Mouse (Mus musculus) hindbrain, embryonic 15.5 days (tissue): ENCODE data around the gene Kcnk3. TPM values are rescaled to one million over a fixed set of nuclear protein-coding genes. Genes with fewer than 3 reads are reported as not detected.

Experiments used
- ATAC-seq: fragments of 200-750 bp; cut with Nextera tagmentation; 2 replicates; pipeline ENCODE4 v1.8.0; 2017; ENCODE audit warnings: low read depth, moderate number of reproducible peaks, moderate TSS enrichment; ENCODE audit not compliant: low FRiP score
- H3K27ac ChIP-seq: fragments of 300-500 bp; sonication (generic); replicated peaks from 2 replicates; pipeline ENCODE4 v1.5.1; 2015; ENCODE audit warnings: mild to moderate bottlenecking, inconsistent platforms
- H3K27me3 ChIP-seq: fragments of 300-500 bp; sonication (generic); 2 replicates; pipeline ENCODE4 v1.6.1; 2015; ENCODE audit warnings: control low read depth, inconsistent platforms
- H3K36me3 ChIP-seq: fragments of 300-500 bp; sonication (generic); 2 replicates; pipeline ENCODE4 v1.6.1; 2015; ENCODE audit warnings: control low read depth, inconsistent platforms
- H3K4me1 ChIP-seq: fragments of 300-500 bp; sonication (generic); replicated peaks from 2 replicates; pipeline ENCODE4 v1.6.1; 2015; ENCODE audit warnings: control low read depth, inconsistent platforms
- H3K4me2 ChIP-seq: fragments of 300-500 bp; sonication (generic); 2 replicates; pipeline ENCODE4 v1.6.1; 2015; ENCODE audit warnings: moderate library complexity, mild to moderate bottlenecking, inconsistent platforms
- H3K4me3 ChIP-seq: fragments of 300-500 bp; sonication (generic); 2 replicates; pipeline ENCODE4 v1.5.1; 2015; ENCODE audit warnings: mild to moderate bottlenecking, inconsistent platforms
- H3K9ac ChIP-seq: fragments of 300-500 bp; sonication (generic); 2 replicates; pipeline ENCODE4 v1.6.1; 2015; ENCODE audit warnings: inconsistent platforms
- H3K9me3 ChIP-seq: fragments of 300-500 bp; sonication (generic); 2 replicates; pipeline ENCODE4 v1.6.1; 2016; ENCODE audit warnings: control low read depth, inconsistent platforms
- WGBS: fragments of 180-500 bp; shearing (Covaris S2); methylation state at CpG from one replicate; pipeline ENCODE4 v1.1.7; 2015; 5-methylcytosine and 5-hydroxymethylcytosine counted together
- polyA plus RNA-seq: library from polyadenylated mRNA; unstranded; fragments of >200 nt; fragmentation: Nextera tagmentation; extraction: Ambion mirVana; gene quantifications from 2 replicates; pipeline ENCODE4 v1.2.1, GENCODE M21; 2015

The Kcnk3 gene
- polyA plus RNA-seq, 1 experiment from 2014 or later, result 12.8 TPM

DNA sequence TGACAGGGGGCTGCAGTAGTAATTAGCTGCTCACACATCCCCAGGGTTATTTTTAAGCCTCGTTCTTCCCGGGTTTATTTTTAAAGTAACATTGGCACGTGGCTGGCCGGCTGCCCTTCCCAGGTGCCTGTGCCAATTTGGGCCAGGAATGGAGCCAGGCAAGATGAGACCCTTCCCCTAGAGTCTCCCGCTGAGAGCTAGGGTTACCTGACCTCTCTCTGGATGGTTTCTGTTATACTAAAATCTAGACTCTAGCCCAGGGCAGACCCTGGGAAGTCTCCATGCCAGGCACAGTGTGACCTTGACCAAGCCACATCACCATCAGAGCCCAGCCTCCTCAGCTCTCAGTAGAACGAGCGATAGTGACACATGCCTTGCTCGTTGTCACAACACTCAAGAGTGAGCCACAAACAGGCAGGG lies 16.8 kb downstream of the Kcnk3 start:
- Histone ChIP-seq H3K4me3 (no peak overlapping the region), H3K27me3 (no peaks in the 10 kb centered on the region), H3K36me3 (no peaks in the 10 kb centered on the region), H3K27ac (no peak overlapping the region), H3K9me3 (no peaks in the 10 kb centered on the region), H3K4me2 (no peak overlapping the region), H3K4me1 (0 out of 2 replicates have a peak, but pooled peaks cover 5% of the 10 kb centered on the region), H3K9ac (no peak overlapping the region)
- no peak for ATAC-seq
- 72% methylated on average over 8 of the region's 8 CpGs for WGBS

DNA sequence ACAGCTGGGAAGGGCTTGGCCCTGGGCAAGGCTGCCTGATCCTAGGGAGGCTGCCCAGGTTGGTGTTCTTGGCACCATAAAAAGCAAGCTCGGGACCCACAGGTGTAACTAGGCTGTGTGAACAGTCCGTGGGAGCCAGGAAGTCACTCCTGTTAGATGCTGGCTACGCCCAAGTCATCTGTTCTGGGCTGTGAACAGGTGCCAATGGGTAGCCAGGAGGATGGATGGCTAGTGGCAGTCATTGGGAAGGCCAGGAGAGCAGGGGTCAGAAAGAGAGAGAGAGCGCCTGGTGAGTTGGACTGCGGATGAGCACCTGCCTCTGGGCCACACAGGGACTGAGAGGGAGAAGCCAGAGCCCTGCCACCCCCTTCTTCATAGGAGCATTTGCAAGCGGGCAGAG lies 17.7 kb downstream of the Kcnk3 start:
- no peak overlapping the region for H3K27ac ChIP-seq
- H3K36me3 ChIP-seq, result no peaks in the 10 kb centered on the region
- H3K4me1 ChIP-seq, result 0 out of 2 replicates have a peak, but pooled peaks cover 5% of the 10 kb centered on the region
- no peak overlapping the region for H3K9ac ChIP-seq
- 82% methylated on average over 6 of the region's 6 CpGs for WGBS
- no peak overlapping the region for H3K4me2 ChIP-seq
- ATAC-seq, result no peak
- no peak overlapping the region for H3K4me3 ChIP-seq
- no peaks in the 10 kb centered on the region for H3K9me3 ChIP-seq
- H3K27me3 ChIP-seq, result no peaks in the 10 kb centered on the region

GRCm38 (mm10) chr5:30606424-30607073 lies 18.6 kb downstream of the Kcnk3 start:
- 55% methylated on average over 16 of the region's 16 CpGs for WGBS
- peak; percentile 79 for ATAC-seq
- Histone ChIP-seq H3K4me2 (no peak overlapping the region), H3K36me3 (no peaks in the 10 kb centered on the region), H3K9ac (no peak overlapping the region), H3K27ac (no peak overlapping the region), H3K4me3 (no peak overlapping the region), H3K9me3 (no peaks in the 10 kb centered on the region), H3K4me1 (0 out of 2 replicates have a peak, but pooled peaks cover 5% of the 10 kb centered on the region), H3K27me3 (no peaks in the 10 kb centered on the region)

GRCm38 (mm10) chr5:30609094-30609493 lies 21.1 kb downstream of the Kcnk3 start:
- 89% methylated on average over 7 of the region's 7 CpGs for WGBS

DNA sequence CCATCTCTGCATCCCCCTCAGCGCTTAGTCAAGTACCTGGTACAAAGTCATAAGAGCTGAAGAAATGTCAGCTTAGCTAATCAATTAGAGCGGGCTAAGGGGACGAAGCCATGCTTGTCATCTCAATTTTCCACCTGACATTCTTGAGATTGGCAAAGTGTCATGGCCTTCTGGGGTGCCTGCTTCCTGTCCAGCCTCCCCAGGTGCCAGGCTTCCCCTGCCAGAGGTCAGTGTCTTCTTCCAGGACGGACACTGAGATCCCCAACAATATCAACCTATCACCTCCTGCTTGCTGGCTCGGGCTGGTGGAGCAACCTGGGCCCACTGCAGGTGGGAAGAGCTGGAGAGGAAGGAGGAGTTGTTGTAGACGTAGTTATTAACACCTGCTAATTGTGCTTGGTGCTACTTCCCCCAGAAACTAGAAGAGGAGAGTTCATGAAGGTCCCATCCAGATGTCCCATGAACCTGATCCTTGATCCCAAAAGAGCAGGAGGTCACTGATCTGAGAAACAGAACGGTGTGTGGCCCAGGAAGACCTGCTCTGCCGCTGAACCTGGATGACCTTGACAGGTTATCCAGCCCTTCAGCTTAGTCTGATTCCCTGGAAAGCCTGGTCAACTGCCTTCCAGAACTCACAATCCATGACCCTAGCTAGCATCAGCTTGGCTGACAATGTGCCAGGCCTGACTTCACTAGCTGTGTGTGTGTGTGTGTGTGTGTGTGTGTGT lies 22.1 kb downstream of the Kcnk3 start:
- WGBS, result 85% methylated on average over 8 of the region's 8 CpGs
- Histone ChIP-seq H3K4me1 (peaks cover 11% of the 10 kb centered on the region; the same call in 1 of the 2 replicates), H3K27ac (no peak overlapping the region), H3K9me3 (no peaks in the 10 kb centered on the region), H3K4me3 (no peak overlapping the region), H3K27me3 (no peaks in the 10 kb centered on the region), H3K36me3 (no peaks in the 10 kb centered on the region), H3K4me2 (no peak overlapping the region), H3K9ac (no peak overlapping the region)
- ATAC-seq, result no peak

More at GRCm38 (mm10) chr5:30609094-30609493, 21.1 kb downstream of the Kcnk3 start:
- Histone ChIP-seq H3K9ac (no peak overlapping the region), H3K4me2 (no peak overlapping the region), H3K4me1 (peaks cover 6% of the 10 kb centered on the region; the same call in 1 of the 2 replicates), H3K36me3 (no peaks in the 10 kb centered on the region), H3K9me3 (no peaks in the 10 kb centered on the region), H3K4me3 (no peak overlapping the region), H3K27me3 (no peaks in the 10 kb centered on the region), H3K27ac (no peak overlapping the region)
- ATAC-seq, result no peak

DNA sequence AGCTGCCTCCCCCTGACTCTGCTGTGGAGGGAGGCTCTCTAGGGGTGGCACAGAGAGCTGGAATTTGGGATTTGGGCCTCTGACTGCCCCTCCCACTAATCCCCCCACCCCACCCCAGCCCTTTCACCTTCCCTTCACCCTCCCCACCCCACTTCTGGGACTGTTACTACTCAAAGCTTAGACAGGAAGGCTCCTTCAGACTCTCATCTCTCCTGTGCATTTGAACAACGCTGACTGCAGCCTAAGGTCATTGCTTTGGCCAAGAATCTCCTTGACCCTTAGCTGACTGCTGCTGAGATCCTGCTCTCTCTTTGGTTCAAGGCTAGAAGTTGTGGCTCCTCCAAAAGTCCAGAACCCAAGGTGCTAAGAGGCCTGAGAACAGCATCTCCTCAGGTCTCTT lies 23.1 kb downstream of the Kcnk3 start:
- H3K27ac ChIP-seq, result no peak overlapping the region
- ATAC-seq, result no peak
- H3K9me3 ChIP-seq, result no peaks in the 10 kb centered on the region
- H3K9ac ChIP-seq, result no peak overlapping the region
- H3K4me2 ChIP-seq, result no peak overlapping the region
- no peaks in the 10 kb centered on the region for H3K27me3 ChIP-seq
- H3K36me3 ChIP-seq, result no peaks in the 10 kb centered on the region
- 77% methylated on average over 1 of the region's 1 CpGs for WGBS
- H3K4me3 ChIP-seq, result no peak overlapping the region
- H3K4me1 ChIP-seq, result peaks cover 9% of the 10 kb centered on the region; the same call in 1 of the 2 replicates

GRCm38 (mm10) chr5:30611689-30612088 lies 23.7 kb downstream of the Kcnk3 start:
- H3K36me3 ChIP-seq, result no peaks in the 10 kb centered on the region
- H3K27me3 ChIP-seq, result no peaks in the 10 kb centered on the region
- H3K9ac ChIP-seq, result no peak overlapping the region
- no peaks in the 10 kb centered on the region for H3K9me3 ChIP-seq
- H3K4me3 ChIP-seq, result no peak overlapping the region
- H3K4me2 ChIP-seq, result no peak overlapping the region
- H3K4me1 ChIP-seq, result peaks cover 6% of the 10 kb centered on the region; the same call in 1 of the 2 replicates
- 32% methylated on average over 3 of the region's 3 CpGs for WGBS
- H3K27ac ChIP-seq, result no peak overlapping the region
- no peak for ATAC-seq

DNA sequence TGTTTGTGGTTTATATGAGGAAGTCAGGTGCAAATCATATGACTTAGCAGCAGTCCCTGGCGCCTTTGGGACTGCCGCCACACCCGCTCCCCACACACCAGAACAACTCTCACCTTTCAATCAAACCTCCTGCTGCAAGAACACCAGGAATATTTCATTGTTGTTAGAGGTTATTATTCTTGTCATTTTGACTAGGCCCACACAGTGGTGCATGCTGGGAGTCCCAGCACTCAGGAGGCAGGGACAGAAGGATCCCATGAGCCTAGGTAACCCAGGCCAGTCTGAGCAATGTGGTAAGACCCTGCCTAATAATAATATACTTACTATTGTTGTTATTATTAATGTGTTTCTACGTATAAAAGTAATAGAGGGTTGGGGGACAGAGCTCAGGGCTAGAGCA lies 24.6 kb downstream of the Kcnk3 start:
- no peak overlapping the region for H3K27ac ChIP-seq
- H3K27me3 ChIP-seq, result no peaks in the 10 kb centered on the region
- WGBS, result 90% methylated on average over 4 of the region's 4 CpGs
- H3K9me3 ChIP-seq, result no peaks in the 10 kb centered on the region
- no peaks in the 10 kb centered on the region for H3K36me3 ChIP-seq
- no peak for ATAC-seq
- peaks cover 6% of the 10 kb centered on the region; the same call in 1 of the 2 replicates for H3K4me1 ChIP-seq
- no peak overlapping the region for H3K4me2 ChIP-seq
- no peak overlapping the region for H3K4me3 ChIP-seq
- H3K9ac ChIP-seq, result no peak overlapping the region

GRCm38 (mm10) chr5:30613242-30613641 lies 25.3 kb downstream of the Kcnk3 start:
- Histone ChIP-seq H3K9me3 (no peaks in the 10 kb centered on the region), H3K4me2 (no peak overlapping the region), H3K9ac (no peak overlapping the region), H3K4me3 (no peak overlapping the region), H3K36me3 (no peaks in the 10 kb centered on the region), H3K27me3 (no peaks in the 10 kb centered on the region; the same call in 1 of the 2 replicates), H3K4me1 (peaks cover 11% of the 10 kb centered on the region; the same call in 1 of the 2 replicates), H3K27ac (no peak overlapping the region)
- ATAC-seq, result no peak
- 82% methylated on average over 8 of the region's 8 CpGs for WGBS

- H3K27ac ChIP-seq, result no peak overlapping the region
- no peak overlapping the region for H3K9ac ChIP-seq
- H3K4me1 ChIP-seq, result peaks cover 11% of the 10 kb centered on the region; the same call in 1 of the 2 replicates
- 31% methylated on average over 1 of the region's 1 CpGs for WGBS
- no peaks in the 10 kb centered on the region; the same call in 1 of the 2 replicates for H3K27me3 ChIP-seq
- H3K9me3 ChIP-seq, result no peaks in the 10 kb centered on the region
- no peak overlapping the region for H3K4me3 ChIP-seq
- ATAC-seq, result 0 out of 2 replicates have a peak, but pooled peaks have one; percentile 21
- H3K36me3 ChIP-seq, result no peaks in the 10 kb centered on the region
- no peak overlapping the region for H3K4me2 ChIP-seq
Measured at GRCm38 (mm10) chr5:30614221-30614620, 26.3 kb downstream of the Kcnk3 start.

DNA sequence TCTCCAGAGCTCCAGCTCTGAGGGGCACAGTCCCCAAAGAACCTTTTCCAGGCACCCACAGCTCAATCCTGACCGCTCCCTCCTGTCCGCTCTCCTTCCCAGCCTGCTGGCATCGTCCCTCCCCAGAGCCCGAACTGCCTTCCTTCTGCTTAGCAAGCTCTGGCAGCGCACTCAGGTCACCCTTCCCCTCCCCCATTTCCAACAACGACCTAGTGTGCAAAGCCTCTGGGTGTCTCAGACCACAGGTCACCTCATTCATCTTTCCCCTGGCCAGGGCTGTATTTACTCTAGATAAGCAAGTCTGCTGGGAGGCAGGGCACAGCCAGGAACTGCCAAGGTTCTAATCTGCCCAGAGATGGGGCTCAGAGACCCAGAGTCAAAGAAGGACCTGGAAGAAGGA lies 27.4 kb downstream of the Kcnk3 start:
- no peak overlapping the region for H3K27ac ChIP-seq
- no peaks in the 10 kb centered on the region for H3K9me3 ChIP-seq
- H3K9ac ChIP-seq, result no peak overlapping the region
- no peaks in the 10 kb centered on the region for H3K36me3 ChIP-seq
- peaks cover under 1% of the 10 kb centered on the region for H3K27me3 ChIP-seq
- H3K4me2 ChIP-seq, result no peak overlapping the region
- whole genome bisulfite sequencing, result 52% methylated on average over 6 of the region's 6 CpGs
- no peak overlapping the region for H3K4me3 ChIP-seq
- H3K4me1 ChIP-seq, result peaks cover 11% of the 10 kb centered on the region; the same call in 1 of the 2 replicates
- no peak for ATAC-seq

DNA sequence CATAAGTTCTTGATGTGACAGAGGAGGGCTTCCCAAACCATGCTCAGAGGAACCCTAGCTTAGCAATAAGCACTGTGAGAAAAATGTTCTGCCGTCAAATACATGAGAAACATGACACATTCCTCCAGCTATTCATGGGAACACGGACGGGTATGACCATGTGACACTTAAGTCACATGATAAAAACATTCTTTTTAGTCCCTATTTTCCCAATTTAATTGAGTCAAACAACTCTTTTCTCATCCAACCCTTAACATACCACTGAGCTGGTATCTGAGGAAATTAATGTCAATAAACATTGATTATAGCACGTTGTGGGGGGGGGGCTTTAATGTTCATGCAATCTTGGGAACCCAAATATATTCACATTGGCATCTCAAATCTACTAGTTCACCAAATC lies 27.8 kb downstream of the Kcnk3 start:
- H3K4me2 ChIP-seq, result no peak overlapping the region
- H3K4me3 ChIP-seq, result no peak overlapping the region
- no peak for ATAC-seq
- no peaks in the 10 kb centered on the region for H3K36me3 ChIP-seq
- H3K27ac ChIP-seq, result no peak overlapping the region
- no peaks in the 10 kb centered on the region for H3K9me3 ChIP-seq
- H3K27me3 ChIP-seq, result peaks cover 4% of the 10 kb centered on the region
- H3K4me1 ChIP-seq, result peaks cover 11% of the 10 kb centered on the region; the same call in 1 of the 2 replicates
- 86% methylated on average over 4 of the region's 4 CpGs for WGBS
- no peak overlapping the region for H3K9ac ChIP-seq
